Mouse (Mus musculus): ENCODE results near the gene Adam23. TPM values are rescaled to one million over a fixed set of nuclear protein-coding genes. Genes with fewer than 3 reads are reported as not detected.

The Adam23 gene
- 6.4 TPM for polyA plus RNA-seq (2014; fragmentation: Illumina TruSeq; extraction: RNeasy Lipid Tissue Mini Kit (QIAGEN cat#74804))

DNA sequence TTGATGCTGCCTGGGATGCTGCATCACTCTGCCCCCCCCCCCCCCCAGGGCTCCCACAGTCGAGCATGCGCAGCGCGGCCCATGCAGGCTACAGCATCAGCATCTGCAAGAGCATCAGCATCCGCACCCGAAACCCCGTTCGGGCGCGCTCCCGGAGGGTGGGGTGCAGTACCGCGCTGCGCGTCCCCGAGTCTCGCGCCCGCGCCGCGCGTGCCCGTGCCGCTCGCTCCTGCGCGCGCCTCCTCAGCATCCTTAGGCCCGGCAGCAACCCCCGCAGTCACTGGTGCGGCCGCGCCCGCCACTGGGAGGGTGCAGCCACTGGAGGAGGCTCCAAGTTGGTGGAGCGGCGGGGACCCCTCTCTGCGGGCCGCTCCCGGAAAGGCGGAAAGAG, at the start of gene Adam23:
Gene Adam23, plus strand, starts transcription at position 236 of the 391 bp plus-strand sequence.

DNA sequence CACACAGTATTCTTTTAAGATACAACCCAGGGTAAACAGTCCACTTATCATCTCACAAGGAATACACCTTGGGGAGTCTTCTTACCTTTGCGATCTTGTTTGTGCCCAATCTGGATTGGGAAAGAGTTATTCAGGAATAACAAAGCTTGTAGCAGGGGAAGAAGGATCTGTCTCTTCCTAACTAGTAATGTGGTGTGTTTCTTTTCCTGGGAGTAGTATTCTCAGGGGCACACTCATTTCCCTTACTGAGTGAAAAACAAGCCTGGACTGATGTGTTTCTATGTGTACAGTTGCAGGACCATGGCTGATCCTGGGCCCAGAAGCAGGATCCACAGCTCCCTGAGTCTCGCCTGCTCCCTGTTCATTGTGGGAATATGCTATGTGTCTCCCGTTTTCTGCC, 170.0 kb downstream of the Adam23 start, which contains the start of gene Gm39653:
Gene Gm39653, plus strand, starts transcription at position 301 of the 400 bp plus-strand sequence.

Other genes starting within 250 kb of the Adam23 start
- 3.2 TPM for gene Gpr1, start 231.3 kb upstream of the Adam23 start, polyA plus RNA-seq (2014; fragmentation: Illumina TruSeq; extraction: RNeasy Lipid Tissue Mini Kit (QIAGEN cat#74804))
- 2.2 TPM for gene Zdbf2, start 172.6 kb upstream of the Adam23 start, polyA plus RNA-seq (2014; fragmentation: Illumina TruSeq; extraction: RNeasy Lipid Tissue Mini Kit (QIAGEN cat#74804))
- gene Gm39653, start 170.1 kb downstream of the Adam23 start, polyA plus RNA-seq (2014; fragmentation: Illumina TruSeq; extraction: RNeasy Lipid Tissue Mini Kit (QIAGEN cat#74804)): not detected
- not detected for gene Dytn, start 241.0 kb downstream of the Adam23 start, polyA plus RNA-seq (2014; fragmentation: Illumina TruSeq; extraction: RNeasy Lipid Tissue Mini Kit (QIAGEN cat#74804))

All from ovary, adult 10 weeks (tissue).